Mouse (Mus musculus): ENCODE data around the gene Ppp6r1.

DNA sequence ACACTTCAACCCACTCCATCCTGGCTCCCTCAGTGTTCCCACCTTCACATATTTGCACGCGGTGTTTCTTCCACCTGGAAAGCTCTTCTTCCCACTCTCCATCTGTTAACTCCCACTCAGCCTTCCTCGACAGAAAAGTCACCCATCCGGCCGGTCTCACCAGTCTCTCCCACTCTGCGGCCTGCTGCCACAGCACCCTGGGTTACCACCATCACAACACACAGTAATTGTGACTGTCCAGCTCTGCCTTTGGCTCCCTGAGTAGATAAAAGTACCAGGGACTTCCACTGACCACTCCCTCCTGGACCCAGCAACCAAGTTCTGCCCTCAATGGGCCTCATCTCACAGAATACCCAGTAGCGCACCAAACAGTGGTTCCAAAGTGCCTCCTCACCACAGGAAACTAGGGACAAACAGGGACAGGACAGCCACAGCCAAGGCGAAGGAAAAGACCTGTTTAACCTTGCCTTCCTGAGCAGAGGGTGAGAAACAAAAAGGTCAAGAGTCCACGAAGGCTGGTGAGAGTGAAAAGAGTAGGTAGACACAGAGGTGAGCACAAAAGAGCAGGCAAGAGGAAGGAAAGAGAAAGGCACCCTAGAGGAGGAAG, 1.2 kb downstream of the Ppp6r1 start:
- TF ChIP-seq POLR2A (IDR thresholded peaks at IDR 0.05; ENCODE audit: borderline replicate concordance, control insufficient read depth, low read depth, low read length) (0 out of 2 replicates have a peak, but pooled peaks have one; percentile 10), CTCF (IDR thresholded peaks at IDR 0.05; ENCODE audit: control insufficient read depth, insufficient read depth, low read length) (no peak)
